Mouse (Mus musculus): ENCODE results near the gene Lpcat3.
A peak's percentile ranks its signal among the peaks of the same experiment; 100 is the strongest.

- TF ChIP-seq GATA1 (IDR thresholded peaks at IDR 0.05; ENCODE audit: borderline replicate concordance, low read length), result no peak
- TF ChIP-seq FLI1 (IDR thresholded peaks at IDR 0.05; ENCODE audit: low read length), result peak; percentile 56; the same call in 1 of the 2 replicates
Measured at GRCm38 (mm10) chr6:124740888-124741761, 78.3 kb downstream of the Lpcat3 start, which contains the start of gene Grcc10.
